Mouse (Mus musculus) forebrain, embryonic 12.5 days (tissue): ENCODE measurements around the gene Agbl3. TPM values are rescaled to one million over a fixed set of nuclear protein-coding genes. Genes with fewer than 3 reads are reported as not detected.

Experiments
- ATAC-seq: fragments of 200-750 bp; cut with Nextera tagmentation; 2 replicates; pipeline ENCODE4 v1.8.0; 2017; ENCODE audit warnings: moderate TSS enrichment; ENCODE audit not compliant: low FRiP score
- H3K27ac ChIP-seq: fragments of 300-500 bp; sonication (generic); 2 replicates; pipeline ENCODE4 v1.5.1; 2016; ENCODE audit warnings: mild to moderate bottlenecking
- H3K27me3 ChIP-seq: fragments of 300-500 bp; sonication (generic); 2 replicates; pipeline ENCODE4 v1.6.1; 2016; ENCODE audit warnings: mild to moderate bottlenecking
- H3K36me3 ChIP-seq: fragments of 300-500 bp; sonication (generic); replicated peaks from 2 replicates; pipeline ENCODE4 v1.6.1; 2016; ENCODE audit warnings: mild to moderate bottlenecking
- H3K4me1 ChIP-seq: fragments of 300-500 bp; sonication (generic); 2 replicates; pipeline ENCODE4 v1.6.1; 2016
- H3K4me2 ChIP-seq: fragments of 300-500 bp; sonication (generic); 2 replicates; pipeline ENCODE4 v1.6.1; 2016; ENCODE audit warnings: mild to moderate bottlenecking, moderate library complexity
- H3K4me3 ChIP-seq: fragments of 300-500 bp; sonication (generic); replicated peaks from 2 replicates; pipeline ENCODE4 v1.5.1; 2016; ENCODE audit warnings: mild to moderate bottlenecking
- H3K9ac ChIP-seq: fragments of 300-500 bp; sonication (generic); 2 replicates; pipeline ENCODE4 v1.6.1; 2016; ENCODE audit warnings: mild to moderate bottlenecking
- H3K9me3 ChIP-seq: fragments of 300-500 bp; sonication (generic); 2 replicates; pipeline ENCODE4 v1.6.1; 2016
- WGBS: fragments of 180-500 bp; shearing (Covaris S2); methylation state at CpG from one replicate; pipeline ENCODE4 v1.1.7; 2016; 5-methylcytosine and 5-hydroxymethylcytosine counted together
- polyA plus RNA-seq: library from polyadenylated mRNA; unstranded; fragments of >200 nt; fragmentation: Nextera tagmentation; extraction: Ambion mirVana; gene quantifications from 2 replicates; pipeline ENCODE4 v1.2.1, GENCODE M21; 2016

Agbl3 gene
- polyA plus RNA-seq, 1 experiment from 2014 or later, result 5.2 TPM

DNA sequence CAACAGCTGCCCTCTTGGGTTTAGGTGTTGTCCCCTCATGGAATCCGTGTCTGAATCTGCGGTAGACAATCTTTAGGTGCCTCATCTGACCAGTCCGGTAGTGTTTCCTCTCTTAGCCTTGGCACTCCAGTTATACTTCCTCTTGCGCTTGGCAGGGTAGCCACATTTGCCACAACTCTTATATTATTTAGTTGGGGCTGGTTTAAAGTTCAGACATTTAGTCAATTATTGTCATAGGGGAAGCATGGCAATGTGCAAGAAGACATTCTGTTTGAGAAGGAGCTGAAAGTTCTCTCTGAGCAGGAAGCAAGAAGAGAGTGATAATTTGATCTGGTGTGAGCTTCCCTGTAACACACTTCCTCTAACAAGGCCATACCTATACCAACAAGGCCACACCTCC is 30.4 kb downstream of the Agbl3 start:
- Histone ChIP-seq H3K4me2 (no peak overlapping the region), H3K9ac (no peak overlapping the region)

GRCm38 (mm10) chr6:34824406-34824805 is 44.2 kb downstream of the Agbl3 start:
- H3K4me2 ChIP-seq, result no peak overlapping the region
- H3K9me3 ChIP-seq, result no peaks in the 10 kb centered on the region
- H3K36me3 ChIP-seq, result no peaks in the 10 kb centered on the region
- H3K4me1 ChIP-seq, result no peaks in the 10 kb centered on the region
- ATAC-seq, result no peak
- no peak overlapping the region for H3K4me3 ChIP-seq
- H3K27me3 ChIP-seq, result no peaks in the 10 kb centered on the region
- H3K9ac ChIP-seq, result no peak overlapping the region
- no peak overlapping the region for H3K27ac ChIP-seq

More for the DNA sequence above, 30.4 kb downstream of the Agbl3 start:
- WGBS, result 92% methylated on average over 4 of the region's 4 CpGs
- no peaks in the 10 kb centered on the region for H3K27me3 ChIP-seq
- no peaks in the 10 kb centered on the region for H3K36me3 ChIP-seq
- no peak overlapping the region for H3K27ac ChIP-seq
- H3K4me3 ChIP-seq, result no peak overlapping the region
- ATAC-seq, result no peak
- H3K4me1 ChIP-seq, result no peaks in the 10 kb centered on the region
- no peaks in the 10 kb centered on the region for H3K9me3 ChIP-seq

DNA sequence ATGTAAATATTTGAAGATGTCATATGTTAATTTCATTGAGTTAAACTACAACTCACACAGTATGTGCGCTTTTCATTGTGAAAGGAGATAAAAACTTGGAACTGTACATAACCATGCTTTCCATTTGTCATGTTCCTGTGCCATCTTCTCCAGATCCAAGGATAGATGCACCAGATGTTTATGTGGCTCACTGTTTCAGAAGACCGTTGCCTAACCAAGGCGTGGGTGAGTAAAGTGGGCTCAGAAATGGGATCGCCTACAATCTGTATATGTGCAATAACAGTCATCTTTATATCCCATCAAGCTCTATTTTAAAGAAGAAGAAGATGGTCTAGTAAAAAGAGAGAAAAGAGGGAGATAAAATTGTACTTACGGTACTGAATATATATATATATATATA is 52.1 kb downstream of the Agbl3 start:
- H3K9ac ChIP-seq, result no peak overlapping the region
- H3K4me1 ChIP-seq, result no peaks in the 10 kb centered on the region
- H3K9me3 ChIP-seq, result no peaks in the 10 kb centered on the region
- H3K27me3 ChIP-seq, result no peaks in the 10 kb centered on the region
- no peaks in the 10 kb centered on the region for H3K36me3 ChIP-seq
- H3K27ac ChIP-seq, result no peak overlapping the region
- H3K4me3 ChIP-seq, result no peak overlapping the region
- no peak overlapping the region for H3K4me2 ChIP-seq
- 93% methylated on average over 5 of the region's 5 CpGs for WGBS
- ATAC-seq, result no peak

- no peaks in the 10 kb centered on the region for H3K27me3 ChIP-seq
- no peaks in the 10 kb centered on the region for H3K36me3 ChIP-seq
- H3K4me3 ChIP-seq, result no peak overlapping the region
- no peak overlapping the region for H3K27ac ChIP-seq
- H3K4me1 ChIP-seq, result no peaks in the 10 kb centered on the region
- no peak for ATAC-seq
- no peak overlapping the region for H3K4me2 ChIP-seq
- WGBS, result 92% methylated on average over 11 of the region's 11 CpGs
- H3K9ac ChIP-seq, result no peak overlapping the region
- no peaks in the 10 kb centered on the region for H3K9me3 ChIP-seq
Observed at GRCm38 (mm10) chr6:34861546-34862053, 81.4 kb downstream of the Agbl3 start.

DNA sequence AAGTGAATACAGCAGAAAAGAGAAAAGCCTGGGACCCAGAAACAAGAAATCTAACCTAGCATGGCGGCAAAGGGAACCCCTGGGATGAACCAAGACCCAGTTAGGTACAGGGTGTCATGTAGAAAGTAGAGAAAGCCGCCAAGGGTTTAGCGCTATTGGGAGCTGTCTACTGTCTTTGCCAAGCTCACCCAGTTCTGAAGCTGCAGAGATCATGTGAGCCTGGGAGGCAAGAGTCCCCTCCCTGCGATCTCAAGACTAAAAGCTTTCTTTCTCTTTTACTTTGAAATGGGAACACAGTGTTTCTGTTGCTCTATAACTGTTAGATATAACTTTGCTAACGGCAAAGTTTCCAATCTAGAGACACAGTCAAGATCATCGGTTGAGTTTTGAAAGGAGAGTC is 82.1 kb downstream of the Agbl3 start:
- H3K4me1 ChIP-seq, result no peaks in the 10 kb centered on the region
- H3K27ac ChIP-seq, result no peak overlapping the region
- H3K9ac ChIP-seq, result no peak overlapping the region
- H3K4me3 ChIP-seq, result no peak overlapping the region
- H3K27me3 ChIP-seq, result no peaks in the 10 kb centered on the region
- H3K9me3 ChIP-seq, result no peaks in the 10 kb centered on the region
- H3K4me2 ChIP-seq, result no peak overlapping the region
- 93% methylated on average over 6 of the region's 6 CpGs for WGBS
- no peak for ATAC-seq
- no peaks in the 10 kb centered on the region for H3K36me3 ChIP-seq

GRCm38 (mm10) chr6:34862791-34863403 is 82.7 kb downstream of the Agbl3 start, which contains the start of gene Tmem140:
Tmem140 (plus strand) TSS chr6:34863146.
- no peaks in the 10 kb centered on the region for H3K9me3 ChIP-seq
- H3K9ac ChIP-seq, result no peak within 1 kb of the TSS
- no peak within 1 kb of the TSS for H3K27ac ChIP-seq
- no peak for ATAC-seq
- WGBS, result 67% methylated on average over 11 of the region's 11 CpGs
- H3K4me3 ChIP-seq, result no peak within 1 kb of the TSS
- H3K27me3 ChIP-seq, result no peaks in the 10 kb centered on the region
- H3K4me1 ChIP-seq, result no peaks in the 10 kb centered on the region
- no peak within 1 kb of the TSS for H3K4me2 ChIP-seq
- H3K36me3 ChIP-seq, result no peaks in the 10 kb centered on the region

GRCm38 (mm10) chr6:34863786-34864514 is 83.7 kb downstream of the Agbl3 start:
- ATAC-seq, result no peak
- H3K4me3 ChIP-seq, result no peak overlapping the region
- no peaks in the 10 kb centered on the region for H3K4me1 ChIP-seq
- 69% methylated on average over 9 of the region's 9 CpGs for WGBS
- no peak overlapping the region for H3K9ac ChIP-seq
- no peaks in the 10 kb centered on the region for H3K36me3 ChIP-seq
- no peaks in the 10 kb centered on the region for H3K9me3 ChIP-seq
- H3K4me2 ChIP-seq, result no peak overlapping the region
- no peaks in the 10 kb centered on the region for H3K27me3 ChIP-seq
- H3K27ac ChIP-seq, result no peak overlapping the region

GRCm38 (mm10) chr6:34865213-34865612 is 85.0 kb downstream of the Agbl3 start:
- Histone ChIP-seq H3K9me3 (no peaks in the 10 kb centered on the region), H3K9ac (no peak overlapping the region), H3K4me3 (no peak overlapping the region), H3K4me1 (no peaks in the 10 kb centered on the region), H3K36me3 (no peaks in the 10 kb centered on the region), H3K27ac (no peak overlapping the region), H3K27me3 (no peaks in the 10 kb centered on the region), H3K4me2 (no peak overlapping the region)
- WGBS, result 85% methylated on average over 5 of the region's 5 CpGs
- ATAC-seq, result no peak

DNA sequence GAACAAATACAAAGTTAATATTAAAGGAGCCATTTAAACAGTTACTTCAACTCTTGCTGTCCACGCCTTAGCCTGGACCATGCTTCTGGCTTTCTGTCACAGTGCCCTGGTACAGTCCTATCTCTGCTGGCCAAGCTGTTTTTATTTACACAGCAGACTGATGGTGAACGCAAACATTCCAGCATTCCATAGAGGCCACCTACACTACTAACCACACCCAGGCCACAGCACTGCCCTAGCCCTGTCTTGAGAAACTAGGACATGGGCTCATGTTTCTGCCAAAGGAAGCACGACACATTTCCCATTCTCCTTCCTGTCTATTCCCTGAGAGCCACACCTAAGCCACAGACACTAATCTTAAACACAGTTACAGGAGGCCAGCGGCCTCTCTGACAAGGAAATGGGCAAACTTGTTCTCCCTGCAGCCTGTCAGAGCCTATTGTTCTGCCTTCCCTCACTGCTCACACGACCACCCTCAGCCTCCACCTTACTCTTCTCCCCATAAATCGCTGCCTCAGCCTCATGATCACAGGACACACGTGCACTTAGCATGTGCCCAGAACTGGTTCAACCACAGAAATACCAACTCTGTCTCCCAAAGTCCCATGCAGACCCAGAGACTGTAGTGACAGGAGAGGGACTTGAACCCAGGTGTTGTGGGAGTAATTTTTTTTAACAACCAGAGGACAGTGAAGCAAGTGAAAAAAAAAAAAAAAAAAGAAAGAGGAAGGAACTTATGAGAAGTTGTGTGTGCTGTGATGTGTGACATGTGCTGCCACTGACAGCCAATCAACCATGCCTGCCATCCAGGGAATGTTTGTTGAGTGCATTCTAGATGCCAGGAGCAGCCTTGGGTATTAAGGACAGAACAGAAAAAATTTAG is 85.7 kb downstream of the Agbl3 start:
- H3K4me3 ChIP-seq, result no peak overlapping the region
- H3K4me2 ChIP-seq, result no peak overlapping the region
- H3K4me1 ChIP-seq, result no peaks in the 10 kb centered on the region
- no peak overlapping the region for H3K27ac ChIP-seq
- no peaks in the 10 kb centered on the region for H3K36me3 ChIP-seq
- H3K9ac ChIP-seq, result no peak overlapping the region
- 67% methylated on average over 7 of the region's 7 CpGs for WGBS
- no peaks in the 10 kb centered on the region for H3K27me3 ChIP-seq
- H3K9me3 ChIP-seq, result no peaks in the 10 kb centered on the region
- no peak for ATAC-seq

- no peaks in the 10 kb centered on the region for H3K4me1 ChIP-seq
- H3K4me2 ChIP-seq, result no peak overlapping the region
- no peak overlapping the region for H3K4me3 ChIP-seq
- no peak for ATAC-seq
- no peaks in the 10 kb centered on the region for H3K36me3 ChIP-seq
- H3K9ac ChIP-seq, result no peak overlapping the region
- no peak overlapping the region for H3K27ac ChIP-seq
- no peaks in the 10 kb centered on the region for H3K27me3 ChIP-seq
- WGBS, result 53% methylated on average over 8 of the region's 8 CpGs
- no peaks in the 10 kb centered on the region for H3K9me3 ChIP-seq
Observed at GRCm38 (mm10) chr6:34866786-34867185, 86.6 kb downstream of the Agbl3 start.

DNA sequence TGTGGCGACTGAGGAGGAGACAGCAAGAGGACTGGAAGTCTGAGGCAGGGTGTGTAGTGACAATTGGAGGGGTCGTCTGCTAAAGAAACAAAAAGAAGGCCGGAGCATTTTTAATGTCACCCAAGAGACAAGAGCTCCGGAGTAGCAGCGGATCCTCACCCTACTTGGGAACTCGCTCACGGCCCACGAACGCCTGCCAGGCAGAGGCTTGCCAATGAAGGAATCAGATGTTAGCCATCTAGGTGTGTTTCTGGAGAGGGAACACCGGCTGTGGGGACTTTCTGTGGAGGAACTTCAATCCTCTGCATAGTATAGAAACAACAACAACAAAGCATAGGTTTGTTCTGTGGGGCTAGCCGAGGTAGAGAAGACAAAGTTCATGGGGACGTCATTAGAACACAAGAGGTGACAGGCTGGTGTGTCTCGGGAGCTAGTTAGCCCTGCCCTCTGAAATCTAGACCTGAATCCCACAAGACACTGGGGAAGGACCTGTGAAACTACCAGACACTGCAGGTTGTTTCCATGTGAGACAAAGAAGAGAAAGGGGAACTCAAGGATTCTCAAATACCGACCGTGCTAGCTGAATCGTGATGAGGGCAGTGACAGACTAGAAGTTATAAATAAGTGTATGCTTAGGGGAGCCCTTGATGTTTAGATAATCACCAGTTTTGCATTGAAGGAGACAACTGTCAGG is 87.2 kb downstream of the Agbl3 start:
- H3K4me3 ChIP-seq, result no peak overlapping the region
- no peak overlapping the region for H3K9ac ChIP-seq
- no peaks in the 10 kb centered on the region for H3K27me3 ChIP-seq
- H3K27ac ChIP-seq, result no peak overlapping the region
- no peaks in the 10 kb centered on the region for H3K4me1 ChIP-seq
- no peaks in the 10 kb centered on the region for H3K36me3 ChIP-seq
- WGBS, result 81% methylated on average over 16 of the region's 16 CpGs
- no peak overlapping the region for H3K4me2 ChIP-seq
- ATAC-seq, result no peak
- no peaks in the 10 kb centered on the region for H3K9me3 ChIP-seq

GRCm38 (mm10) chr6:34867995-34868350 is 87.7 kb downstream of the Agbl3 start:
- ATAC-seq, result no peak
- Histone ChIP-seq H3K4me3 (no peak overlapping the region), H3K4me2 (no peak overlapping the region), H3K36me3 (no peaks in the 10 kb centered on the region), H3K27me3 (no peaks in the 10 kb centered on the region), H3K9me3 (no peaks in the 10 kb centered on the region), H3K27ac (no peak overlapping the region), H3K9ac (no peak overlapping the region), H3K4me1 (no peaks in the 10 kb centered on the region)
- WGBS, result 73% methylated on average over 10 of the region's 10 CpGs
